ENCODE assay signal across 26 mouse cellular contexts in genomic region chr11:83550186-83550632, GRCm38 (mm10). TPM values are rescaled to one million over a fixed set of nuclear protein-coding genes. Genes with fewer than 3 reads are reported as not detected.
DNase-seq lines count a peak whose midpoint lies in the region; ATAC-seq lines count a peak whose summit lies in the region.
"Had no signal": no experiment of that assay in that cellular context is flagged by ENCODE, and none has a peak within 500 bp of the region (broad histone marks: within the 10 kb centered on the region; RNA-seq: fewer than 3 reads in every experiment).

No protein-coding gene starts in this region.

- no peaks in the 10 kb centered on the region for H3K9me3 ChIP-seq in intestine, embryonic 15.5 days
- H3K9me3 ChIP-seq: embryonic facial prominence, embryonic 12.5 days; limb, embryonic 13.5 days; liver, embryonic 15.5 days; midbrain, embryonic 10.5 days had no signal

- ATAC-seq in inflammation-experienced regulatory T-cells, adult 6 months: peak; percentile 63
- no peak for ATAC-seq in intestine, embryonic 15.5 days
- ATAC-seq: hindbrain, embryonic 16.5 days; Patski had no signal

- no peaks in the 10 kb centered on the region for H3K36me3 ChIP-seq in splenic B cell, adult 2 months (ENCODE audit: control insufficient read depth, insufficient read depth, low read length, poor library complexity, severe bottlenecking)
- no peaks in the 10 kb centered on the region for H3K36me3 ChIP-seq in intestine, embryonic 15.5 days
- H3K36me3 ChIP-seq: embryonic facial prominence, embryonic 12.5 days; limb, embryonic 13.5 days; liver, embryonic 15.5 days; midbrain, embryonic 10.5 days had no signal

- 85% methylated on average over 5 of the region's 5 CpGs for WGBS in intestine, embryonic 15.5 days

- H3K4me1 ChIP-seq in intestine, embryonic 15.5 days (replicated peaks): no peaks in the 10 kb centered on the region
- H3K4me1 ChIP-seq: embryonic facial prominence, embryonic 12.5 days; limb, embryonic 13.5 days; liver, embryonic 15.5 days; midbrain, embryonic 10.5 days had no signal

- no peak overlapping the region for H3K9ac ChIP-seq in intestine, embryonic 15.5 days
- H3K9ac ChIP-seq: embryonic facial prominence, embryonic 12.5 days; limb, embryonic 13.5 days; liver, embryonic 15.5 days had no signal

- H3K27me3 ChIP-seq in splenic B cell, adult 2 months (ENCODE audit: control insufficient read depth, insufficient read depth, low read length, poor library complexity, severe bottlenecking): no peaks in the 10 kb centered on the region
- no peaks in the 10 kb centered on the region for H3K27me3 ChIP-seq in intestine, embryonic 15.5 days (replicated peaks)
- H3K27me3 ChIP-seq: embryonic facial prominence, embryonic 12.5 days; limb, embryonic 13.5 days; liver, embryonic 15.5 days; Patski had no signal

- H3K4me3 ChIP-seq in intestine, embryonic 15.5 days (replicated peaks): no peak overlapping the region
- H3K4me3 ChIP-seq: embryonic facial prominence, embryonic 12.5 days; limb, embryonic 13.5 days; liver, embryonic 15.5 days; midbrain, embryonic 10.5 days had no signal

- H3K4me2 ChIP-seq in intestine, embryonic 15.5 days (replicated peaks): no peak overlapping the region
- H3K4me2 ChIP-seq: embryonic facial prominence, embryonic 12.5 days; limb, embryonic 13.5 days; liver, embryonic 15.5 days had no signal

- peak; percentile 5 for DNase-seq in thymus, postnatal 14 days
- DNase-seq in thymus, postnatal 10 days (ENCODE audit: low spot score in 2 of 2): no peak
- peak; percentile 29 for DNase-seq in T-cell, adult 2 months (ENCODE audit: low spot score)
- peak; percentile 38 for DNase-seq in splenic B cell, adult 2 months (ENCODE audit: low read depth, low spot score)
- no peak for DNase-seq in adrenal gland, postnatal 25 days
- DNase-seq in yolk sac, embryonic 10.5 days (ENCODE audit: low spot score): no peak
- DNase-seq: cerebellum, adult 11-12 months; heart, postnatal 14 days; kidney, adult 9 months; kidney, postnatal 36 days; lung, postnatal 10 days; right cerebral cortex, postnatal 4 days; thymus, adult 18-20 months had no signal

- no peak overlapping the region for H3K27ac ChIP-seq in intestine, embryonic 15.5 days
- H3K27ac ChIP-seq: embryonic facial prominence, embryonic 12.5 days; limb, embryonic 13.5 days; liver, embryonic 15.5 days; midbrain, embryonic 10.5 days had no signal

RNA-seq across cellular contexts. Expression of gene Ccl5, which starts 19.9 kb away (rescaled TPM):
- polyA plus RNA-seq in inflammation-experienced regulatory T-cells, adult 6 months (2017; shearing (Covaris generic)): 1,000 to 10,000 TPM in 1 of 3 experiments, 100 to 1,000 TPM in 2; 180 to 6,393 (median 256) TPM
- polyA plus RNA-seq in intestine, embryonic 15.5 days (2015; fragmentation: Nextera tagmentation; extraction: Ambion mirVana): 3.1 and 3.7 TPM in 2 replicates
- total RNA-seq in adrenal gland, postnatal 25 days (2021): 0.88 TPM in 1 of 2 replicates, not detected in the other
- total RNA-seq: gastrocnemius, adult 8-10 months; layer of hippocampus, postnatal 14 days; left cerebral cortex, postnatal 10 days had no signal
- polyA plus RNA-seq: midbrain, embryonic 10.5 days; neural tube, embryonic 14.5 days had no signal

RNA-seq across cellular contexts. Expression of gene Ccl9, which starts 28.2 kb away (rescaled TPM):
- not detected for polyA plus RNA-seq in inflammation-experienced regulatory T-cells, adult 6 months (2017; shearing (Covaris generic))
- polyA plus RNA-seq in intestine, embryonic 15.5 days (2015; fragmentation: Nextera tagmentation; extraction: Ambion mirVana): 29.4 and 35.4 TPM in 2 replicates
- total RNA-seq in adrenal gland, postnatal 25 days (2021): 2.3 and 4.9 TPM in 2 replicates

RNA-seq across cellular contexts. Expression of gene Heatr9, which starts 28.2 kb away (rescaled TPM):
- polyA plus RNA-seq in inflammation-experienced regulatory T-cells, adult 6 months (2017; shearing (Covaris generic)): 1 to 10 TPM in 1 of 3 experiments, under 1 TPM in 1, not detected in 1; 0.24 to 6.5 TPM
- polyA plus RNA-seq in intestine, embryonic 15.5 days (2015; fragmentation: Nextera tagmentation; extraction: Ambion mirVana): not detected in 2 replicates
- total RNA-seq in adrenal gland, postnatal 25 days (2021): not detected in 2 replicates
- total RNA-seq: gastrocnemius, adult 8-10 months; heart, postnatal 14 days; layer of hippocampus, postnatal 14 days; left cerebral cortex, postnatal 10 days had no signal
- polyA plus RNA-seq: cortical plate, adult 2 months; embryonic facial prominence, embryonic 12.5 days; hindbrain, embryonic 16.5 days; limb, embryonic 13.5 days; liver, embryonic 15.5 days; midbrain, embryonic 10.5 days; neural tube, embryonic 14.5 days; Patski had no signal

RNA-seq across cellular contexts. Expression of gene Ccl6, which starts 42.7 kb away (rescaled TPM):
- 1 to 10 TPM in 1 of 3 experiments, not detected in 2; 1.3 TPM for polyA plus RNA-seq in inflammation-experienced regulatory T-cells, adult 6 months (2017; shearing (Covaris generic))
- 13.3 and 17.0 TPM in 2 replicates for polyA plus RNA-seq in intestine, embryonic 15.5 days (2015; fragmentation: Nextera tagmentation; extraction: Ambion mirVana)
- total RNA-seq in adrenal gland, postnatal 25 days (2021): 5.9 and 6.0 TPM in 2 replicates
- polyA plus RNA-seq: Patski had no signal

Comparison
In these comparisons a context has a peak if more than half of its experiments do, and no peak if none do; other contexts are left out.
1. DNase-seq: peak in thymus, postnatal 14 days (single experiment), T-cell, adult 2 months (single experiment) and splenic B cell, adult 2 months (single experiment); none in thymus, postnatal 10 days (0 of 2), adrenal gland, postnatal 25 days (single experiment) and yolk sac, embryonic 10.5 days (single experiment).
2. RNA of gene Ccl5, which starts 19.9 kb away (polyA plus RNA-seq): 180 to 6,393 TPM in inflammation-experienced regulatory T-cells, adult 6 months; 3.1 to 3.7 TPM in intestine, embryonic 15.5 days; every median in the first group is over 10 times any median in the second.
3. RNA of gene Ccl9, which starts 28.2 kb away (polyA plus RNA-seq): 29.4 to 35.4 TPM in intestine, embryonic 15.5 days; not detected in inflammation-experienced regulatory T-cells, adult 6 months; every median in the first group is over 10 times any median in the second.